Mouse (Mus musculus) stomach, embryonic 14.5 days (tissue): ENCODE data around the gene Gstm2. TPM values are rescaled to one million over a fixed set of nuclear protein-coding genes. Genes with fewer than 3 reads are reported as not detected.
A peak's percentile ranks its signal among the peaks of the same experiment; 100 is the strongest.
"Not testable (repeated sequence)": the region's sequence is repeated elsewhere in the genome, so short reads cannot be mapped to it uniquely, and the experiment has no call there.

Experiments used
- ATAC-seq: fragments of 200-750 bp; cut with Nextera tagmentation; 2 replicates; pipeline ENCODE4 v1.8.0; 2017; ENCODE audit warnings: low read depth, moderate TSS enrichment; ENCODE audit not compliant: insufficient number of reproducible peaks, insufficient read depth, low FRiP score
- H3K27ac ChIP-seq: fragments of 300-500 bp; sonication (generic); 2 replicates; pipeline ENCODE4 v1.5.1; 2014; ENCODE audit warnings: mild to moderate bottlenecking, low read length, moderate library complexity, mixed read lengths
- H3K27me3 ChIP-seq: fragments of 300-500 bp; sonication (generic); 2 replicates; pipeline ENCODE4 v1.6.1; 2014; ENCODE audit warnings: low read length, control low read depth, mixed read lengths; ENCODE audit not compliant: control insufficient read depth, insufficient read depth
- H3K36me3 ChIP-seq: fragments of 300-500 bp; sonication (generic); 2 replicates; pipeline ENCODE4 v1.6.1; 2014; ENCODE audit warnings: mild to moderate bottlenecking, control low read depth, low read length, moderate library complexity, mixed read lengths; ENCODE audit not compliant: control insufficient read depth, insufficient read depth
- H3K4me1 ChIP-seq: fragments of 300-500 bp; sonication (generic); 2 replicates; pipeline ENCODE4 v1.6.1; 2014; ENCODE audit warnings: low read length, control low read depth, mixed read lengths; ENCODE audit not compliant: control insufficient read depth, insufficient read depth
- H3K4me2 ChIP-seq: fragments of 300-500 bp; sonication (generic); replicated peaks from 2 replicates; pipeline ENCODE4 v1.6.1; 2014; ENCODE audit warnings: low read depth, low read length, control low read depth
- H3K4me3 ChIP-seq: fragments of 300-500 bp; sonication (generic); 2 replicates; pipeline ENCODE4 v1.5.1; 2014; ENCODE audit warnings: low read depth, low read length, control low read depth
- H3K9ac ChIP-seq: fragments of 300-500 bp; sonication (generic); replicated peaks from 2 replicates; pipeline ENCODE4 v1.6.1; 2014; ENCODE audit warnings: low read depth, mild to moderate bottlenecking, control low read depth, low read length, moderate library complexity, mixed read lengths
- H3K9me3 ChIP-seq: fragments of 300-500 bp; sonication (generic); 2 replicates; pipeline ENCODE4 v1.6.1; 2016; ENCODE audit warnings: low read depth, low read length, control low read depth; ENCODE audit not compliant: control insufficient read depth
- WGBS: fragments of 180-500 bp; shearing (Covaris S2); extraction: QIAGEN DNeasy Blood & Tissue Kit; methylation state at CpG from one replicate; pipeline ENCODE4 v1.1.7; 2014; 5-methylcytosine and 5-hydroxymethylcytosine counted together
- polyA plus RNA-seq: library from polyadenylated mRNA; unstranded; fragments of >200 nt; fragmentation: Nextera tagmentation; extraction: Ambion mirVana; gene quantifications from 2 replicates; pipeline ENCODE4 v1.2.1, GENCODE M21; 2014

Gene Gstm2
- polyA plus RNA-seq, 1 experiment from 2014 or later = 169 TPM

DNA sequence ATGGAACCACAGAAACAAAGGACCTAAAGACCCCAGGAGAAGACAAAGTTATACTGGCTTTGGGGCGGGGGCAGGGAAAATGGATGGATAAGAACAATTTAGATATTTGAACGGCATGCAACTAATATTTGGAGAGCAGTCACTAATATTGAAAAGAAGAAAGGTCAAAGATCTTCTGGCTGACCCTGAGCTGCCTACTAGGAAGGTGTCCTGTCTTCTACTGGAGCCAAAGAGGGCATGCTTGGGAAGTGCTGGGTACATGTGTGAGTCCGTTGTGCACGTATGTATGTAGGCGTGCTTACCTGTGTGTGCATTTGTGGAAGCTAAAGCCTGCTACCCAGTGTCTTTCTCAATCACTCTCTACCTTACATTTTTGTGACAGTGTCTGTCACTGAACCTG lies 19.6 kb downstream of the Gstm2 start:
- WGBS = 93% methylated on average over 5 of the region's 5 CpGs
- H3K4me2 ChIP-seq = no peak overlapping the region
- H3K9me3 ChIP-seq = no peaks in the 10 kb centered on the region
- no peaks in the 10 kb centered on the region for H3K36me3 ChIP-seq
- H3K4me1 ChIP-seq = 0 out of 2 replicates have a peak, but pooled peaks cover under 1% of the 10 kb centered on the region
- no peaks in the 10 kb centered on the region for H3K27me3 ChIP-seq
- H3K9ac ChIP-seq = no peak overlapping the region
- H3K27ac ChIP-seq = no peak overlapping the region
- no peak for ATAC-seq
- H3K4me3 ChIP-seq = no peak overlapping the region

DNA sequence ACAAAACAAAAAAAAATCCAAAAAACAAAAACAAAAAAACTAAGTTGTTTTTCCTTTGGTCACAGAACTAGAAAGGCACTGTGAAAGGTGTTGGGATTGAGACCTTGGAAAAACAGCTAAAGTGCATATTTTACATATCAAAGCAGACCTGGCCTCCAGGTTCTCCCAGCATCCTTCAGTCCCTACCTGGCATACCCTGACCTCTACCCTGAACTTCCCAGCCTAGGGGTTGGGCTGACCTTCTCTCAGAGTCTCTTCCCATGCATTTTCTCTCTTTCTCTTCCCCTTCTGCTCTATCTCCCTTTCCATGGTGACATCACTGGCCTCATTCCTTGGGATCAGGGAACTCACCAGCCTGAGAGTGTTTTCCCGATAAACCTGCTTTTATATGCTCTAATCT lies 20.7 kb downstream of the Gstm2 start:
- no peaks in the 10 kb centered on the region for H3K36me3 ChIP-seq
- no peak overlapping the region for H3K27ac ChIP-seq
- H3K4me2 ChIP-seq = no peak overlapping the region
- no peaks in the 10 kb centered on the region for H3K4me1 ChIP-seq
- H3K27me3 ChIP-seq = no peaks in the 10 kb centered on the region
- no peak overlapping the region for H3K4me3 ChIP-seq
- no peak for ATAC-seq
- no peak overlapping the region for H3K9ac ChIP-seq
- 76% methylated on average over 1 of the region's 1 CpGs for WGBS
- H3K9me3 ChIP-seq = no peaks in the 10 kb centered on the region

GRCm38 (mm10) chr3:107964656-107965308 lies 21.5 kb downstream of the Gstm2 start:
- no peaks in the 10 kb centered on the region for H3K4me1 ChIP-seq
- 54% methylated on average over 5 of the region's 5 CpGs for WGBS
- H3K9me3 ChIP-seq = no peaks in the 10 kb centered on the region
- no peaks in the 10 kb centered on the region for H3K36me3 ChIP-seq
- no peaks in the 10 kb centered on the region for H3K27me3 ChIP-seq
- no peak overlapping the region for H3K4me3 ChIP-seq
- no peak overlapping the region for H3K4me2 ChIP-seq
- H3K9ac ChIP-seq = no peak overlapping the region
- ATAC-seq = peak; percentile 46
- peak overlapping the region; percentile 52; the same call in 1 of the 2 replicates for H3K27ac ChIP-seq

GRCm38 (mm10) chr3:107964026-107964425 lies 22.2 kb downstream of the Gstm2 start:
- no peak overlapping the region for H3K9ac ChIP-seq
- H3K9me3 ChIP-seq = no peaks in the 10 kb centered on the region
- H3K27me3 ChIP-seq = no peaks in the 10 kb centered on the region
- peak overlapping the region; percentile 52; the same call in 1 of the 2 replicates for H3K27ac ChIP-seq
- no peaks in the 10 kb centered on the region for H3K36me3 ChIP-seq
- WGBS = 73% methylated on average over 4 of the region's 4 CpGs
- no peak overlapping the region for H3K4me2 ChIP-seq
- ATAC-seq = no peak
- no peaks in the 10 kb centered on the region for H3K4me1 ChIP-seq
- H3K4me3 ChIP-seq = no peak overlapping the region

DNA sequence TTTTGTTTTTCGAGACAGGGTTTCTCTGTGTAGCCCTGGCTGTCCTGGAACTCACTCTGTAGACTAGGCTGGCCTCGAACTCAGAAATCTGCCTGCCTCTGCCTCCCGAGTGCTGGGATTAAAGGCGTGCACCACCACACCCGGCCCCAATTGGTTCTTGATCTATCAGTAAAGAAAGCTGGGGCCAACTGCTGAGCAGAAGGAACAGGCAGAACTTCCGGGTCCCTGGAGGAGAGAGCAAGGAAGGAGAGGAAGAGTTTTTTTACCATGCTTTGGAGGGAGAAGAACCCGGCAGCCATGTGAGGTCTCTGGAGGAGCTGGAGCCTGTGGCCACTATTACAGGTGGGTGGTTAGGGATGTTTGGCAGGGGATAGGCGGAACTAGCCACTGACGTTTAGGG lies 31.0 kb downstream of the Gstm2 start:
- ATAC-seq, H3K4me3 ChIP-seq, H3K4me2 ChIP-seq, H3K27ac ChIP-seq, H3K9me3 ChIP-seq, H3K4me1 ChIP-seq, H3K9ac ChIP-seq, H3K27me3 ChIP-seq, H3K36me3 ChIP-seq: not testable (repeated sequence)
- WGBS = 88% methylated on average over 9 of the region's 9 CpGs

- H3K4me2 ChIP-seq = no peak overlapping the region
- no peak overlapping the region for H3K27ac ChIP-seq
- no peak overlapping the region for H3K4me3 ChIP-seq
- no peaks in the 10 kb centered on the region for H3K9me3 ChIP-seq
- no peak for ATAC-seq
- no peaks in the 10 kb centered on the region for H3K27me3 ChIP-seq
- H3K4me1 ChIP-seq = no peaks in the 10 kb centered on the region
- H3K36me3 ChIP-seq = no peaks in the 10 kb centered on the region
- no peak overlapping the region for H3K9ac ChIP-seq
- WGBS = 74% methylated on average over 5 of the region's 5 CpGs
These were observed 32.3 kb downstream of the Gstm2 start for GRCm38 (mm10) chr3:107953906-107954305.

DNA sequence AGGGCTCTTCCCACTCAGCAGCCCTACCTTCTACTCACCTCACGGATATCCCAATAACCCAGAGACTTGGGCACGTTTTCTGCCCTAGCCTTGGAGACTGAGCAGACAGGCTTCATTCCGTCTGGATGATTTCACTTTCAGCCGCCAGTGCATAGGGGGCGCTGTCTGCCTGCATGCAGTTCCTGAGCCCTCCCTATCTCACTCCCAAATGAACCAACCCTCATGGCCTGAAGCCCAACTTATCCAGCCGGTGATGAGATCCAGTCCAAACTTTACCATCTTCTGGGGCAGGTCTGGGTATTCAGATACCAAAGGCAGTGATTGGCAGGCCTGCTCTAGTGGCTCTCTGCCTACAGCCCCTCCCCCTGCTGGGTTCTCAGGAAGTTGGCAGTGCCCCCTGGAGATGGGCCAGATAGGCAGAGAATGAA lies 32.9 kb downstream of the Gstm2 start:
- no peaks in the 10 kb centered on the region for H3K27me3 ChIP-seq
- H3K36me3 ChIP-seq = no peaks in the 10 kb centered on the region
- H3K27ac ChIP-seq = no peak overlapping the region
- no peak overlapping the region for H3K4me3 ChIP-seq
- H3K9ac ChIP-seq = no peak overlapping the region
- ATAC-seq = peak; percentile 46
- no peak overlapping the region for H3K4me2 ChIP-seq
- no peaks in the 10 kb centered on the region for H3K4me1 ChIP-seq
- WGBS = 31% methylated on average over 6 of the region's 6 CpGs
- no peaks in the 10 kb centered on the region for H3K9me3 ChIP-seq

DNA sequence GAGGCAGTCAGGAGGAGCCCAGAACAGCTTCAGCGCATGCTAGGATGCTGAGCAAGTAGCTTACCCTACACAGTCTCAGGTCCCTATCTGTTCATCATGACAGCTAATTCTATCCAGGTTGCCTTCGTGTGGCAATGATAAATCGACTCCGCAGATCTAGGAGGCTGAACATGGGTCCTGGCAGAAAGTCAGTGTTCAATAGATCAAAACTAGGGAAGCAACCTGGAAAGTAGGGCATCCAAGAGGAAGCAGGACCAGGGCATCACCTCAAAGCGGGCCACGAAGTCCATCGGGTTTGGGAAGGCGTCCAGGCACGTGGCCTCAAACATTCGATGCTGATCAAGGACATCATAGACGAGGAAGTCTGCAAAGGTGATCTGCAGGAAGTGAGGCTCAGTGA lies 35.7 kb downstream of the Gstm2 start:
- no peaks in the 10 kb centered on the region for H3K27me3 ChIP-seq
- H3K4me1 ChIP-seq = no peaks in the 10 kb centered on the region
- no peak overlapping the region for H3K4me3 ChIP-seq
- WGBS = 87% methylated on average over 11 of the region's 11 CpGs
- no peak overlapping the region for H3K9ac ChIP-seq
- H3K27ac ChIP-seq = no peak overlapping the region
- no peaks in the 10 kb centered on the region for H3K9me3 ChIP-seq
- no peaks in the 10 kb centered on the region for H3K36me3 ChIP-seq
- H3K4me2 ChIP-seq = no peak overlapping the region
- ATAC-seq = no peak

- H3K4me1 ChIP-seq, H3K9ac ChIP-seq, H3K4me3 ChIP-seq, ATAC-seq, H3K9me3 ChIP-seq, H3K27ac ChIP-seq, H3K36me3 ChIP-seq, H3K4me2 ChIP-seq, H3K27me3 ChIP-seq: not testable (repeated sequence)
- WGBS = 83% methylated on average over 1 of the region's 1 CpGs
These were observed 36.8 kb downstream of the Gstm2 start for GRCm38 (mm10) chr3:107949461-107949860.
